Mouse (Mus musculus) megakaryocyte, embryonic 14.5 days (primary cell): Measurements from ENCODE around the gene Sipa1l3.

Experiments used
- FLI1 ChIP-seq: IDR thresholded peaks from 2 replicates; pipeline ENCODE4 v1.6.1; 2012; ENCODE audit warnings: low read length, inconsistent platforms, mixed read lengths
- GATA1 ChIP-seq: IDR thresholded peaks from 3 replicates; pipeline ENCODE4 v1.6.1; 2012; ENCODE audit warnings: mixed read lengths, low read length, inconsistent platforms, borderline replicate concordance

DNA sequence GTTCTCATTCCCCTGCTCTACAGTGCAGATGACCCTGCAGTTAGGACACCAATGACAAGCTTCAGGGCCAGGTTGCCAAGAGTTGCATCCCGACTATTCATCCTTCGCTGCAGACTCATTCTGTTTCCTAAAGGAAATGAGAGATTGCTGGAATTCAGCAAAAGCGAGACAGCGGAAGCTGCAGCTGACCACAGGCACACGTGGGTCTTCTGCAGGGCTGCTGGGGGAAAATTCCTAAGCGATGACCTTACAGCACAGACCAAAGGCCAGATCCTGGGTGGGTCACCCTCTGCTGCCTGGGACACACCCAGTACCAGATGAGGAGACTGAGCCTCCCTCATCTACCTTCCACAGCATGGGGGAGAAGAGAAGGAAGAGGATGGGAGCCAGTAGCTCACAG lies 60.7 kb downstream of the Sipa1l3 start:
- TF ChIP-seq GATA1 (no peak), FLI1 (no peak)
